Mouse (Mus musculus) duodenum, adult 2 months (tissue): ENCODE results near the gene Pak3. TPM values are rescaled to one million over a fixed set of nuclear protein-coding genes. Genes with fewer than 3 reads are reported as not detected.

Experiments used
- polyA plus RNA-seq: library from polyadenylated mRNA; depleted of rRNA; stranded (reverse); fragments of >200 nt; gene quantifications from 2 replicates; pipeline ENCODE4 v1.2.3, GENCODE M21; 2012; ENCODE audit warnings: low replicate concordance; rRNA removed

Pak3 gene
- 0.01 TPM in 2 replicates for polyA plus RNA-seq

GRCm38 (mm10) chrX:143518168-143518901 is at the start of gene Pak3:
TSS of gene Pak3 (plus strand) at chrX:143518591.

GRCm38 (mm10) chrX:143827212-143827611 is 308.8 kb downstream of the Pak3 start, which contains the start of gene Capn6:
TSS of gene Capn6 (minus strand) at chrX:143827414.

Other genes starting within 250 kb of the Pak3 start
- 0.13 and 0.86 TPM in 2 replicates for gene Chrdl1, start 124.3 kb upstream of the Pak3 start, polyA plus RNA-seq